Mouse (Mus musculus) kidney, postnatal 14 days (tissue): ENCODE data around the gene Ptcra.

ENCODE experiments used
- DNase-seq: peaks from one replicate; pipeline ENCODE4 v3.0.0; 2022; ENCODE audit warnings: mixed read lengths

Ptcra gene

GRCm38 (mm10) chr17:46724477-46725084, 38.9 kb downstream of the Ptcra start:
- DNase-seq: no peak

- no peak for DNase-seq
Observed at GRCm38 (mm10) chr17:46721077-46721476, 42.4 kb downstream of the Ptcra start.

DNA sequence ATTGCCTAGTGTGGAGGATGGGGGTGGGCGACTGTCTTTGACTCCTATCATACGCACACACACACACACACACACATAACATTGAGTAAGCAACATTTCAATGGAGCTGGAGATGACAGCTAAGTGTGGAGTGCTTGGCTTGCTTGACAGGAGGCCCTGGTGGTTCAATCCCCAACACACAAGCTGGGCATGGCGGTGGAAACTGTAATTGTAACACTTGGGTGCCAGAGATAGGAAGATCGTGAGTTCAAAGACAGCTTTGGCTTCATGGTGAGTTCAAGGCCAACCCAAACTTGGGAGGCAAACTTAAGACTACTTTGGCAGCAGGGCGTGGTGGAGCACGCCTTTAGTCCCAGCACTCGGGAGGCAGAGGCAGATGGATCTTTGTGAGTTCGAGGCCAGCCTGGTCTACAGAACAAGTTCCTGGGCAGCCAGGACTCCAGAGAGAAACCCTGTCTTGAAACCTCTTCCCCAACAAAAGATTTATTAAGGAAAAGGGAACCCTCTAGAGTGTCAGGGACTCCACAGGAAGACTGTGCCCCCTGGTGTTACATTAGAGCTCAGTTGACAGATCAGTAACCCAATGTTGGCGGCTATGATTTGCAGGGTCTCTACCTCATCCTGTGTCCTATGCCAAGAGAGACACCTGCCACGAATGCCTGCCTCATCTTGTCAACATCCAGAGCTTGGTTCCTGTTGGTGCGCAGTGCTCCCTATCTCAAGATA, 48.6 kb downstream of the Ptcra start:
- no peak for DNase-seq

- DNase-seq: no peak
Observed at GRCm38 (mm10) chr17:46713849-46714248, 49.7 kb downstream of the Ptcra start.

- DNase-seq: no peak
Observed at GRCm38 (mm10) chr17:46712442-46712841, 51.1 kb downstream of the Ptcra start.

- DNase-seq: peak; percentile 65
Observed at GRCm38 (mm10) chr17:46711612-46712271, 51.8 kb downstream of the Ptcra start.

- peak; percentile 96 for DNase-seq
Observed at GRCm38 (mm10) chr17:46710959-46711597, 52.4 kb downstream of the Ptcra start, which contains the start of gene Pex6. Pex6 (plus strand) TSS chr17:46711463.

- no peak for DNase-seq
Observed at GRCm38 (mm10) chr17:46706375-46707089, 57.0 kb downstream of the Ptcra start.
